Mouse (Mus musculus) ES-Bruce4 (cell line): ENCODE data around the gene Tmem130.

ENCODE experiments used
- CTCF ChIP-seq: IDR thresholded peaks from one replicate; pipeline ENCODE4 v1.8.1; 2011; ENCODE audit warnings: low read depth, low read length
- POLR2A ChIP-seq: IDR thresholded peaks from one replicate; pipeline ENCODE4 v1.8.1; 2011; ENCODE audit warnings: low read length; ENCODE audit not compliant: insufficient read depth

DNA sequence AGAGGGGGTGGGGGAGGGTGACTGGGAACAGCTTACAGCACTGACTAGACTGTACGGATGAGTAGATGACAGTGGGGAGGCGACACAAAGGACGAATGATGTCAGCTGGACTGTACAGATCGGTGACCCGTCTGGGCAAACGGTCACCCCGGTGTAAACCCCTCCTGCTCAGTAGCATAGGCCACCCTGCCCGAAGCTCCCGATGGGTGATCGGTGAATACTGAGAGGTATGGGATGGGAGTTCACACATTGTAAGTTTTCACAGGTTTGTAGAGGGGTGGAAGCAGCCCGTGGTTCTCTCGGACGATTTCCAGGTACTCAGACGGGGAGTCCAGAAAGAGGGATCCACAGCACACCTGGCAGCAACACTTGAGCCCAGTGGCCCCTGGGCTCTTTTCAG, 24.5 kb downstream of the Tmem130 start:
- TF ChIP-seq POLR2A (no peak), CTCF (no peak)
